Mouse (Mus musculus) activated CD4-positive, CD25-positive, alpha-beta regulatory T cell, adult 9 weeks (primary cell): ENCODE data around the gene Sema6c. TPM values are rescaled to one million over a fixed set of nuclear protein-coding genes. Genes with fewer than 3 reads are reported as not detected.

Experiments used
- polyA plus RNA-seq: library from polyadenylated mRNA; unstranded; fragments of 100-300 nt; shearing (Covaris generic); gene quantifications from one replicate; pipeline ENCODE4 v1.2.1, GENCODE M21; 2017

Gene Sema6c
- 0.38 TPM for polyA plus RNA-seq

DNA sequence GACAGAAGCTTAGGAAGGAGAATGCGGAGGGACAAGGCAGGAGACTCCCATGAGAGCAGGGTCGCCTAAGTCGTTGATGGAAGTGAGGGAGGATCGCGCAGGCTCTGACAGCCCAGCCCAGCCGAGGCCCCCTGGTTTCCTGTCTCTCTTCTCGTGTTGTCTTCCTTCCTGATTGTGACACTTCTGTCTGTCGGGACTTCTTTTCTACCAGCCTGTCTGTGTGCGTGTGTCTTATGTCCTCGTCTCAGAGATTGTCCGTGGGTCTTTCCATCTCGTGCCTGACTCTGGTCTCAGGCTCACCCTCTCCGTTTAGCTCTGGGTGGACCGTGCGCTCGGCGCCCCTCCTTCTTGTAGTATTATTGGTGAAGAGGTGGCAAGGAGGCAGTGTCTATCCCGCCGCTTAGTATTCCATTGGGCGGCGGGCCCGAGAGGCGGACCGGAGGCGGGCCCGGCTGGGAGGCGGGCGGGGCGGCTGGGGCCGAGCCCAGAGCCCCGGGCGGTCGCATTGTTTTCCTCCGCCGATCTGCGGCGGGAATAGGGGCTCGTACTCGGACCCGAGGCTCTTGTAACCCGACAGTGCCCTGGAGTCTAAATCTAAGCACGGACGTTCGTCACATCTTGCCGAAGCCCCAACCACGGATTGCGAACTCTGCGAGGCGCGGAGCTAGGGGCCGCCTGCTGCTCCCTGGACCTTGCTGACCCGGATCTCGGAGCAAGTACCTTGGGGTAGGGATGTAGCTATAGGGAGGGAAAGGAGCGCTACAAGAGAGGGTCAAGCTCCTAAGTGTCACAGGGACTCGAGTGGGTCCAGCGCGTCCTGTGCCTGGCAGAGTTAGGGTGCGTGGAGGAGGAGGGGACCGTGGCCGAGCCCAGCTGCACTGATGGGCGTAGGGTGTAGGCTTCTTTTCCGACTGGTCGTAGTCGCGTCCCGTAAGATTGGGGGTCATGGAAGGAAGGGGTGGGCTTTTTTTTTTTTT, at the start of gene Sema6c:
Gene Sema6c (plus strand): TSS at position 471 of the 977 bp plus-strand sequence.

GRCm38 (mm10) chr3:95110911-95111726, 49.1 kb upstream of the Sema6c start, which contains the start of gene Vps72:
Vps72 (plus strand) TSS chr3:95111022.

GRCm38 (mm10) chr3:95124246-95124645, 36.0 kb upstream of the Sema6c start, which contains the start of gene Tmod4:
Tmod4 (plus strand) TSS chr3:95124476.

GRCm38 (mm10) chr3:95133680-95134101, 26.6 kb upstream of the Sema6c start, which contains the start of the genes Scnm1 and Lysmd1:
Scnm1 (minus strand) TSS chr3:95134011.
Lysmd1 (plus strand) TSS chr3:95134088.

GRCm38 (mm10) chr3:95141952-95142616, 18.2 kb upstream of the Sema6c start, which contains the start of gene Tnfaip8l2:
Tnfaip8l2 (minus strand) TSS chr3:95142360.

GRCm38 (mm10) chr3:95217255-95218134, 57.2 kb downstream of the Sema6c start, which contains the start of gene Gabpb2:
Gabpb2 (minus strand) TSS chr3:95217916.

Other genes starting within 250 kb of the Sema6c start
- 4.7 TPM for gene Selenbp1, start 227.4 kb upstream of the Sema6c start, polyA plus RNA-seq
- gene Rfx5, start 206.4 kb upstream of the Sema6c start, polyA plus RNA-seq = 22.5 TPM
- 17.3 TPM for gene Pi4kb, start 185.7 kb upstream of the Sema6c start, polyA plus RNA-seq
- gene Zfp687, start 145.0 kb upstream of the Sema6c start, polyA plus RNA-seq = 84.8 TPM
- gene Psmd4, start 117.8 kb upstream of the Sema6c start, polyA plus RNA-seq = 296 TPM
- gene Pip5k1a, start 53.5 kb upstream of the Sema6c start, polyA plus RNA-seq = 36.4 TPM
- 118 TPM for gene Vps72, start 49.4 kb upstream of the Sema6c start, polyA plus RNA-seq
- gene Tmod4, start 36.0 kb upstream of the Sema6c start, polyA plus RNA-seq = 2.9 TPM
- 117 TPM for gene Scnm1, start 26.4 kb upstream of the Sema6c start, polyA plus RNA-seq
- 31.2 TPM for gene Lysmd1, start 26.4 kb upstream of the Sema6c start, polyA plus RNA-seq
- gene Tnfaip8l2, start 18.1 kb upstream of the Sema6c start, polyA plus RNA-seq = 264 TPM
- 37.4 TPM for gene Gabpb2, start 57.5 kb downstream of the Sema6c start, polyA plus RNA-seq
- 440 TPM for gene Cdc42se1, start 68.3 kb downstream of the Sema6c start, polyA plus RNA-seq
- gene Mllt11, start 71.7 kb downstream of the Sema6c start, polyA plus RNA-seq = 8.8 TPM
- gene Gm128, start 81.1 kb downstream of the Sema6c start, polyA plus RNA-seq = 0.97 TPM
- not detected for gene Bnipl, start 90.7 kb downstream of the Sema6c start, polyA plus RNA-seq
- gene Mindy1, start 120.9 kb downstream of the Sema6c start, polyA plus RNA-seq = 28.8 TPM
- gene Prune1, start 121.6 kb downstream of the Sema6c start, polyA plus RNA-seq = 7.2 TPM
- 0.62 TPM for gene Anxa9, start 146.7 kb downstream of the Sema6c start, polyA plus RNA-seq
- 274 TPM for gene Cers2, start 154.3 kb downstream of the Sema6c start, polyA plus RNA-seq
- gene Setdb1, start 196.7 kb downstream of the Sema6c start, polyA plus RNA-seq = 47.0 TPM
- not detected for gene 4930558C23Rik, start 242.4 kb downstream of the Sema6c start, polyA plus RNA-seq